Mouse (Mus musculus) forebrain, embryonic 13.5 days (tissue): ENCODE results near the gene Olfr310. TPM values are rescaled to one million over a fixed set of nuclear protein-coding genes. Genes with fewer than 3 reads are reported as not detected.

Experiments used
- ATAC-seq: fragments of 200-750 bp; cut with Nextera tagmentation; 2 replicates; pipeline ENCODE4 v1.8.0; 2017
- H3K27ac ChIP-seq: fragments of 300-500 bp; sonication (generic); 2 replicates; pipeline ENCODE4 v1.5.1; 2015; ENCODE audit warnings: inconsistent platforms, mild to moderate bottlenecking, moderate library complexity
- H3K27me3 ChIP-seq: fragments of 300-500 bp; sonication (generic); 2 replicates; pipeline ENCODE4 v1.6.1; 2015; ENCODE audit warnings: mild to moderate bottlenecking, inconsistent platforms
- H3K36me3 ChIP-seq: fragments of 300-500 bp; sonication (generic); 2 replicates; pipeline ENCODE4 v1.6.1; 2015; ENCODE audit warnings: mild to moderate bottlenecking, inconsistent platforms; ENCODE audit not compliant: poor library complexity, severe bottlenecking
- H3K4me1 ChIP-seq: fragments of 300-500 bp; sonication (generic); 2 replicates; pipeline ENCODE4 v1.6.1; 2015; ENCODE audit warnings: inconsistent platforms
- H3K4me2 ChIP-seq: fragments of 300-500 bp; sonication (generic); 2 replicates; pipeline ENCODE4 v1.6.1; 2015; ENCODE audit warnings: inconsistent platforms, mild to moderate bottlenecking, moderate library complexity
- H3K4me3 ChIP-seq: fragments of 300-500 bp; sonication (generic); 2 replicates; pipeline ENCODE4 v1.5.1; 2015; ENCODE audit warnings: mild to moderate bottlenecking, inconsistent platforms
- H3K9ac ChIP-seq: fragments of 300-500 bp; sonication (generic); 2 replicates; pipeline ENCODE4 v1.6.1; 2015; ENCODE audit warnings: mild to moderate bottlenecking, inconsistent platforms
- H3K9me3 ChIP-seq: fragments of 300-500 bp; sonication (generic); replicated peaks from 2 replicates; pipeline ENCODE4 v1.6.1; 2016; ENCODE audit warnings: inconsistent platforms
- WGBS: fragments of 180-500 bp; shearing (Covaris S2); methylation state at CpG from one replicate; pipeline ENCODE4 v1.1.7; 2015; 5-methylcytosine and 5-hydroxymethylcytosine counted together
- microRNA-seq: library from miRNA; unstranded; fragments of <30 nt; microRNA quantifications from one replicate; pipeline ENCODE4, GENCODE M21; 2016
- polyA plus RNA-seq: library from polyadenylated mRNA; unstranded; fragments of >200 nt; fragmentation: Nextera tagmentation; extraction: Ambion mirVana; gene quantifications from 2 replicates; pipeline ENCODE4 v1.2.1, GENCODE M21; 2015

Olfr310 gene
- not detected in 2 replicates for polyA plus RNA-seq

GRCm38 (mm10) chr7:86277072-86277471 lies at the start of gene Olfr310:
Olfr310 (minus strand) TSS chr7:86277172.
- H3K4me3 ChIP-seq: no peak within 1 kb of the TSS
- H3K36me3 ChIP-seq: no peaks in the 10 kb centered on the region
- no peak within 1 kb of the TSS for H3K27ac ChIP-seq
- H3K4me2 ChIP-seq: no peak within 1 kb of the TSS
- H3K9ac ChIP-seq: no peak within 1 kb of the TSS
- H3K9me3 ChIP-seq: no peaks in the 10 kb centered on the region
- 83% methylated on average over 1 of the region's 1 CpGs for WGBS
- no peaks in the 10 kb centered on the region for H3K27me3 ChIP-seq
- no peak for ATAC-seq
- no peaks in the 10 kb centered on the region for H3K4me1 ChIP-seq

- Histone ChIP-seq H3K9ac (no peak within 1 kb of the TSS), H3K36me3 (no peaks in the 10 kb centered on the region), H3K9me3 (no peaks in the 10 kb centered on the region), H3K27ac (no peak within 1 kb of the TSS), H3K27me3 (no peaks in the 10 kb centered on the region), H3K4me2 (no peak within 1 kb of the TSS), H3K4me3 (no peak within 1 kb of the TSS), H3K4me1 (no peaks in the 10 kb centered on the region)
- ATAC-seq: no peak
These were observed 48.6 kb upstream of the Olfr310 start, which contains the start of gene Olfr308 for GRCm38 (mm10) chr7:86325530-86325929. Olfr308 (minus strand) TSS chr7:86325630.

GRCm38 (mm10) chr7:86321323-86321722 lies 44.4 kb upstream of the Olfr310 start:
- Histone ChIP-seq H3K9me3 (no peaks in the 10 kb centered on the region), H3K4me1 (no peaks in the 10 kb centered on the region), H3K9ac (no peak overlapping the region), H3K27ac (no peak overlapping the region), H3K4me3 (no peak overlapping the region), H3K36me3 (no peaks in the 10 kb centered on the region), H3K4me2 (no peak overlapping the region), H3K27me3 (no peaks in the 10 kb centered on the region)
- no peak for ATAC-seq
- WGBS: 96% methylated on average over 2 of the region's 2 CpGs

GRCm38 (mm10) chr7:86313608-86314007 lies 36.6 kb upstream of the Olfr310 start, which contains the start of gene Olfr309:
Olfr309 (minus strand) TSS chr7:86313708.
- H3K4me2 ChIP-seq: no peak within 1 kb of the TSS
- no peak within 1 kb of the TSS for H3K9ac ChIP-seq
- no peaks in the 10 kb centered on the region for H3K9me3 ChIP-seq
- H3K36me3 ChIP-seq: no peaks in the 10 kb centered on the region
- H3K27ac ChIP-seq: no peak within 1 kb of the TSS
- H3K27me3 ChIP-seq: no peaks in the 10 kb centered on the region
- no peaks in the 10 kb centered on the region for H3K4me1 ChIP-seq
- WGBS: 78% methylated on average over 2 of the region's 2 CpGs
- H3K4me3 ChIP-seq: no peak within 1 kb of the TSS
- no peak for ATAC-seq

GRCm38 (mm10) chr7:86246208-86246607 lies 30.8 kb downstream of the Olfr310 start, which contains the start of gene Vmn2r76:
Vmn2r76 (minus strand) TSS chr7:86246308.
- H3K27ac ChIP-seq: no peak within 1 kb of the TSS
- WGBS: 77% methylated on average over 1 of the region's 1 CpGs

More at GRCm38 (mm10) chr7:86246208-86246607, 30.8 kb downstream of the Olfr310 start, which contains the start of gene Vmn2r76:
- Histone ChIP-seq H3K4me2 (no peak within 1 kb of the TSS), H3K9me3 (no peaks in the 10 kb centered on the region), H3K27me3 (no peaks in the 10 kb centered on the region), H3K4me1 (no peaks in the 10 kb centered on the region), H3K36me3 (no peaks in the 10 kb centered on the region), H3K4me3 (no peak within 1 kb of the TSS), H3K9ac (no peak within 1 kb of the TSS)
- no peak for ATAC-seq

Small RNA genes lying within 50 kb of the gene (microRNA-seq; reads per million reads assigned to microRNA genes)
- gene Gm23192: not detected

Other genes with a start within 250 kb of the Olfr310 start
- not detected in 2 replicates for gene Vmn2r75, start 105.4 kb downstream of the Olfr310 start, polyA plus RNA-seq
- gene Vmn2r76, start 30.9 kb downstream of the Olfr310 start, polyA plus RNA-seq: not detected in 2 replicates
- gene Olfr309, start 36.5 kb upstream of the Olfr310 start, polyA plus RNA-seq: not detected in 2 replicates
- not detected in 2 replicates for gene Olfr308, start 48.5 kb upstream of the Olfr310 start, polyA plus RNA-seq
- not detected in 2 replicates for gene Olfr307, start 60.4 kb upstream of the Olfr310 start, polyA plus RNA-seq
- gene Olfr305, start 89.8 kb upstream of the Olfr310 start, polyA plus RNA-seq: not detected in 2 replicates
- gene Olfr304, start 109.5 kb upstream of the Olfr310 start, polyA plus RNA-seq: not detected in 2 replicates
- gene Olfr303, start 120.6 kb upstream of the Olfr310 start, polyA plus RNA-seq: not detected in 2 replicates
- not detected in 2 replicates for gene Olfr301, start 126.7 kb upstream of the Olfr310 start, polyA plus RNA-seq
- not detected in 2 replicates for gene Olfr299, start 182.7 kb upstream of the Olfr310 start, polyA plus RNA-seq
- not detected in 2 replicates for gene Olfr298, start 215.3 kb upstream of the Olfr310 start, polyA plus RNA-seq
- not detected in 2 replicates for gene Olfr297, start 242.8 kb upstream of the Olfr310 start, polyA plus RNA-seq